Mouse (Mus musculus): ENCODE results near the gene Ascc2. TPM values are rescaled to one million over a fixed set of nuclear protein-coding genes. Genes with fewer than 3 reads are reported as not detected.

Ascc2 gene
- total and polyA plus RNA-seq, 2 experiments from 2014 or later = 15.6 to 15.8 TPM

GRCm38 (mm10) chr11:4598411-4598810 is 39.1 kb upstream of the Ascc2 start:
- Histone ChIP-seq H3K4me2 (ENCODE audit: low read depth, low read length, poor library complexity, severe bottlenecking) (no peak overlapping the region), H3K4me3 (ENCODE audit: low read depth, low read length) (no peak overlapping the region), H3K9me3 (ENCODE audit: low read length) (no peaks in the 10 kb centered on the region), H3K27ac (ENCODE audit: low read depth, low read length) (no peak overlapping the region), H3K36me3 (ENCODE audit: insufficient read depth, low read length) (no peaks in the 10 kb centered on the region), H3K27me3 (ENCODE audit: insufficient read depth, low read length) (no peaks in the 10 kb centered on the region), H3K4me1 (ENCODE audit: insufficient read depth, low read length) (peaks cover 1% of the 10 kb centered on the region; the same call in 1 of the 2 replicates), H3K9ac (replicated peaks; ENCODE audit: low read length, poor library complexity, severe bottlenecking) (no peak overlapping the region)
- no peak for DNase-seq (ENCODE audit: low spot score)
- ATAC-seq (ENCODE audit: low FRiP score) = no peak
- 90% methylated on average over 2 of the region's 2 CpGs for WGBS
- TF ChIP-seq CTCF (IDR thresholded peaks at IDR 0.05) = no peak

GRCm38 (mm10) chr11:4599916-4600315 is 37.6 kb upstream of the Ascc2 start:
- H3K4me3 ChIP-seq (ENCODE audit: low read depth, low read length) = no peak overlapping the region
- no peak for TF ChIP-seq CTCF (IDR thresholded peaks at IDR 0.05)
- H3K36me3 ChIP-seq (ENCODE audit: insufficient read depth, low read length) = no peaks in the 10 kb centered on the region
- H3K27ac ChIP-seq (ENCODE audit: low read depth, low read length) = no peak overlapping the region
- WGBS = 91% methylated on average over 3 of the region's 3 CpGs
- ATAC-seq (ENCODE audit: low FRiP score) (no peak), DNase-seq (ENCODE audit: low spot score) (no peak)
- H3K4me2 ChIP-seq (ENCODE audit: low read depth, low read length, poor library complexity, severe bottlenecking) = no peak overlapping the region
- no peaks in the 10 kb centered on the region for H3K9me3 ChIP-seq (ENCODE audit: low read length)
- H3K9ac ChIP-seq (replicated peaks; ENCODE audit: low read length, poor library complexity, severe bottlenecking) = no peak overlapping the region
- no peaks in the 10 kb centered on the region for H3K4me1 ChIP-seq (ENCODE audit: insufficient read depth, low read length)
- no peaks in the 10 kb centered on the region for H3K27me3 ChIP-seq (ENCODE audit: insufficient read depth, low read length)

- H3K27me3 ChIP-seq (ENCODE audit: insufficient read depth, low read length) = no peaks in the 10 kb centered on the region
- no peak for ATAC-seq (ENCODE audit: low FRiP score)
- no peak for TF ChIP-seq CTCF (IDR thresholded peaks at IDR 0.05)
- no peak for DNase-seq (ENCODE audit: low spot score)
- H3K4me3 ChIP-seq (ENCODE audit: low read depth, low read length) = no peak overlapping the region
- no peak overlapping the region for H3K9ac ChIP-seq (replicated peaks; ENCODE audit: low read length, poor library complexity, severe bottlenecking)
- H3K4me1 ChIP-seq (ENCODE audit: insufficient read depth, low read length) = no peaks in the 10 kb centered on the region
- 50% methylated on average over 5 of the region's 5 CpGs for WGBS
- H3K9me3 ChIP-seq (ENCODE audit: low read length) = no peaks in the 10 kb centered on the region
- H3K27ac ChIP-seq (ENCODE audit: low read depth, low read length) = no peak overlapping the region
- H3K36me3 ChIP-seq (ENCODE audit: insufficient read depth, low read length) = no peaks in the 10 kb centered on the region
- no peak overlapping the region for H3K4me2 ChIP-seq (ENCODE audit: low read depth, low read length, poor library complexity, severe bottlenecking)
Measured at GRCm38 (mm10) chr11:4601890-4602289, 35.7 kb upstream of the Ascc2 start.

- Histone ChIP-seq H3K27ac (ENCODE audit: low read depth, low read length) (no peak overlapping the region), H3K9me3 (ENCODE audit: low read length) (no peaks in the 10 kb centered on the region), H3K4me3 (ENCODE audit: low read depth, low read length) (no peak overlapping the region), H3K9ac (replicated peaks; ENCODE audit: low read length, poor library complexity, severe bottlenecking) (no peak overlapping the region), H3K4me1 (ENCODE audit: insufficient read depth, low read length) (no peaks in the 10 kb centered on the region), H3K4me2 (ENCODE audit: low read depth, low read length, poor library complexity, severe bottlenecking) (no peak overlapping the region), H3K36me3 (ENCODE audit: insufficient read depth, low read length) (no peaks in the 10 kb centered on the region), H3K27me3 (ENCODE audit: insufficient read depth, low read length) (no peaks in the 10 kb centered on the region)
- WGBS = 33% methylated on average over 12 of the region's 12 CpGs
- no peak for TF ChIP-seq CTCF (IDR thresholded peaks at IDR 0.05)
- peak; percentile 22 for DNase-seq (ENCODE audit: low spot score)
- ATAC-seq (ENCODE audit: low FRiP score) = no peak
Measured at GRCm38 (mm10) chr11:4602691-4603441, 34.7 kb upstream of the Ascc2 start.

- Histone ChIP-seq H3K36me3 (ENCODE audit: insufficient read depth, low read length) (no peaks in the 10 kb centered on the region), H3K4me2 (ENCODE audit: low read depth, low read length, poor library complexity, severe bottlenecking) (no peak overlapping the region), H3K9ac (replicated peaks; ENCODE audit: low read length, poor library complexity, severe bottlenecking) (no peak overlapping the region), H3K27ac (ENCODE audit: low read depth, low read length) (no peak overlapping the region), H3K4me3 (ENCODE audit: low read depth, low read length) (no peak overlapping the region), H3K27me3 (ENCODE audit: insufficient read depth, low read length) (no peaks in the 10 kb centered on the region), H3K4me1 (ENCODE audit: insufficient read depth, low read length) (no peaks in the 10 kb centered on the region), H3K9me3 (ENCODE audit: low read length) (no peaks in the 10 kb centered on the region)
- 75% methylated on average over 6 of the region's 6 CpGs for WGBS
- DNase-seq (ENCODE audit: low spot score) = no peak
- ATAC-seq (ENCODE audit: low FRiP score) = no peak
- no peak for TF ChIP-seq CTCF (IDR thresholded peaks at IDR 0.05)
Measured at GRCm38 (mm10) chr11:4604441-4604840, 33.1 kb upstream of the Ascc2 start.

- no peak overlapping the region for H3K9ac ChIP-seq (replicated peaks; ENCODE audit: low read length, poor library complexity, severe bottlenecking)
- TF ChIP-seq CTCF (IDR thresholded peaks at IDR 0.05) = no peak
- no peaks in the 10 kb centered on the region for H3K27me3 ChIP-seq (ENCODE audit: insufficient read depth, low read length)
- H3K4me3 ChIP-seq (ENCODE audit: low read depth, low read length) = no peak overlapping the region
- no peaks in the 10 kb centered on the region for H3K36me3 ChIP-seq (ENCODE audit: insufficient read depth, low read length)
- no peak overlapping the region for H3K27ac ChIP-seq (ENCODE audit: low read depth, low read length)
- no peaks in the 10 kb centered on the region for H3K9me3 ChIP-seq (ENCODE audit: low read length)
- no peak overlapping the region for H3K4me2 ChIP-seq (ENCODE audit: low read depth, low read length, poor library complexity, severe bottlenecking)
- no peaks in the 10 kb centered on the region for H3K4me1 ChIP-seq (ENCODE audit: insufficient read depth, low read length)
- DNase-seq (ENCODE audit: low spot score) (no peak), ATAC-seq (ENCODE audit: low FRiP score) (no peak)
- 54% methylated on average over 7 of the region's 7 CpGs for WGBS
Measured at GRCm38 (mm10) chr11:4605414-4605813, 32.1 kb upstream of the Ascc2 start.

Measured in midbrain, postnatal 0 days (tissue).